8 mouse cellular contexts compared by ENCODE assay signal in genomic region chr1:45767533-45767932, GRCm38 (mm10). TPM values are rescaled to one million over a fixed set of nuclear protein-coding genes. Genes with fewer than 3 reads are reported as not detected.
DNase-seq lines count a peak whose midpoint lies in the region; ATAC-seq and TF ChIP-seq lines count a peak whose summit lies in the region.

No protein-coding gene starts in this region.

- no peak; the same call in 1 of the 2 replicates for ATAC-seq in forebrain, postnatal 0 days
- ATAC-seq in forebrain, embryonic 14.5 days: no peak
- ATAC-seq in stomach, embryonic 16.5 days (ENCODE audit: insufficient read depth, low FRiP score): no peak
- ATAC-seq in stomach, postnatal 0 days (ENCODE audit: low FRiP score, low TSS enrichment): no peak

- no peak overlapping the region for H3K9ac ChIP-seq in forebrain, postnatal 0 days
- no peak overlapping the region for H3K9ac ChIP-seq in forebrain, embryonic 14.5 days (ENCODE audit: low read length)
- 0 out of 2 replicates have a peak overlapping the region, but pooled peaks have one; percentile 8 for H3K9ac ChIP-seq in stomach, embryonic 16.5 days (ENCODE audit: low read length)
- H3K9ac ChIP-seq in stomach, postnatal 0 days (ENCODE audit: low read length): no peak overlapping the region

- intact Hi-C loops in heart, postnatal 25 days (cut with DNase I): loop anchor here (2.0 to 10.0 kb wide), 6 partner anchors 143 to 1540 kb away; partner anchors contain the start of genes Col3a1 and Gulp1

- no peak overlapping the region for H3K4me3 ChIP-seq in forebrain, postnatal 0 days (ENCODE audit: low read depth, low read length)
- H3K4me3 ChIP-seq in forebrain, embryonic 14.5 days (ENCODE audit: low read depth, low read length): no peak overlapping the region
- H3K4me3 ChIP-seq in stomach, embryonic 16.5 days (replicated peaks; ENCODE audit: low read length): no peak overlapping the region
- H3K4me3 ChIP-seq in stomach, postnatal 0 days (ENCODE audit: low read depth, low read length): no peak overlapping the region

- no peak overlapping the region for H3K27ac ChIP-seq in forebrain, postnatal 0 days (ENCODE audit: low read depth, low read length)
- H3K27ac ChIP-seq in forebrain, embryonic 14.5 days (ENCODE audit: low read depth, low read length): no peak overlapping the region
- no peak overlapping the region for H3K27ac ChIP-seq in stomach, embryonic 16.5 days (ENCODE audit: low read length)
- no peak overlapping the region for H3K27ac ChIP-seq in stomach, postnatal 0 days (replicated peaks)

- TF ChIP-seq CTCF in forebrain, postnatal 0 days (IDR thresholded peaks at IDR 0.05; ENCODE audit: low read depth): no peak
- TF ChIP-seq CTCF in stomach, postnatal 0 days (IDR thresholded peaks at IDR 0.05; ENCODE audit: low read depth): no peak

- no peaks in the 10 kb centered on the region for H3K36me3 ChIP-seq in forebrain, postnatal 0 days (ENCODE audit: insufficient read depth)
- no peaks in the 10 kb centered on the region for H3K36me3 ChIP-seq in forebrain, embryonic 14.5 days (ENCODE audit: control insufficient read depth, insufficient read depth, low read length)
- H3K36me3 ChIP-seq in stomach, embryonic 16.5 days (ENCODE audit: control insufficient read depth, insufficient read depth, low read length): no peaks in the 10 kb centered on the region
- no peaks in the 10 kb centered on the region for H3K36me3 ChIP-seq in stomach, postnatal 0 days (ENCODE audit: control insufficient read depth, insufficient read depth, low read length)

- H3K27me3 ChIP-seq in forebrain, postnatal 0 days (ENCODE audit: insufficient read depth, low read length): no peaks in the 10 kb centered on the region
- no peaks in the 10 kb centered on the region for H3K27me3 ChIP-seq in forebrain, embryonic 14.5 days (replicated peaks; ENCODE audit: control insufficient read depth, insufficient read depth, low read length)
- no peaks in the 10 kb centered on the region for H3K27me3 ChIP-seq in stomach, embryonic 16.5 days (ENCODE audit: control insufficient read depth, insufficient read depth, low read length)
- H3K27me3 ChIP-seq in stomach, postnatal 0 days (ENCODE audit: control insufficient read depth, insufficient read depth, low read length): no peaks in the 10 kb centered on the region

- WGBS in forebrain, postnatal 0 days: 53% methylated on average over 5 of the region's 5 CpGs
- 62% methylated on average over 5 of the region's 5 CpGs for WGBS in forebrain, embryonic 14.5 days
- 63% methylated on average over 5 of the region's 5 CpGs for WGBS in stomach, embryonic 16.5 days
- 66% methylated on average over 5 of the region's 5 CpGs for WGBS in stomach, postnatal 0 days

- TF ChIP-seq EP300 in stomach, postnatal 0 days (optimal IDR thresholded peaks at IDR 0.05): no peak

- H3K9me3 ChIP-seq in forebrain, postnatal 0 days (ENCODE audit: low read length): no peaks in the 10 kb centered on the region
- H3K9me3 ChIP-seq in forebrain, embryonic 14.5 days (replicated peaks; ENCODE audit: control insufficient read depth, low read length): no peaks in the 10 kb centered on the region
- no peaks in the 10 kb centered on the region for H3K9me3 ChIP-seq in stomach, embryonic 16.5 days (replicated peaks; ENCODE audit: control insufficient read depth, low read length)
- H3K9me3 ChIP-seq in stomach, postnatal 0 days (ENCODE audit: control insufficient read depth, low read length): no peaks in the 10 kb centered on the region

- no peaks in the 10 kb centered on the region for H3K4me1 ChIP-seq in forebrain, postnatal 0 days (ENCODE audit: insufficient read depth)
- H3K4me1 ChIP-seq in forebrain, embryonic 14.5 days (ENCODE audit: control insufficient read depth, insufficient read depth, low read length): no peaks in the 10 kb centered on the region
- H3K4me1 ChIP-seq in stomach, embryonic 16.5 days (ENCODE audit: control insufficient read depth, insufficient read depth, low read length): peaks cover 7% of the 10 kb centered on the region; the same call in 1 of the 2 replicates
- no peaks in the 10 kb centered on the region for H3K4me1 ChIP-seq in stomach, postnatal 0 days (replicated peaks; ENCODE audit: control insufficient read depth, insufficient read depth)

- DNase-seq in forebrain, postnatal 0 days: peak; percentile 15
- no peak for DNase-seq in forebrain, embryonic 14.5 days (ENCODE audit: low spot score)
- no peak for DNase-seq in stomach, postnatal 0 days (ENCODE audit: low spot score)
- DNase-seq in heart, postnatal 25 days (ENCODE audit: low spot score): peak; percentile 7
- peak; percentile 69 for DNase-seq in skeletal muscle tissue, adult 2 months (ENCODE audit: low read depth, low spot score)
- no peak for DNase-seq in testis, postnatal 14 days (ENCODE audit: low spot score)
- DNase-seq in spleen, adult 12 weeks (ENCODE audit: low spot score): no peak

- H3K4me2 ChIP-seq in forebrain, postnatal 0 days (ENCODE audit: low read depth): no peak overlapping the region
- no peak overlapping the region for H3K4me2 ChIP-seq in forebrain, embryonic 14.5 days (ENCODE audit: low read length)
- H3K4me2 ChIP-seq in stomach, embryonic 16.5 days (ENCODE audit: low read depth, low read length): no peak overlapping the region
- H3K4me2 ChIP-seq in stomach, postnatal 0 days (replicated peaks; ENCODE audit: low read depth): no peak overlapping the region

RNA-seq across cellular contexts. Expression of gene Wdr75, which starts 27.4 kb away (rescaled TPM):
- 40.9 and 145 TPM in 2 replicates for total RNA-seq in forebrain, postnatal 0 days (2014; rRNA removed)
- 34.8 and 38.1 TPM in 2 replicates for polyA plus RNA-seq in forebrain, postnatal 0 days (2015; fragmentation: Nextera tagmentation; extraction: Ambion mirVana)
- 61.4 and 66.9 TPM in 2 replicates for polyA plus RNA-seq in forebrain, embryonic 14.5 days (2014; fragmentation: Nextera tagmentation; extraction: Ambion mirVana)
- 52.0 and 58.6 TPM in 2 replicates for polyA plus RNA-seq in stomach, embryonic 16.5 days (2015; fragmentation: Nextera tagmentation; extraction: Ambion mirVana)
- 37.9 and 39.8 TPM in 2 replicates for polyA plus RNA-seq in stomach, postnatal 0 days (2015; fragmentation: Nextera tagmentation; extraction: Ambion mirVana)
- total RNA-seq in heart, postnatal 25 days (2021): 10 to 100 TPM; 17.1 to 18.9 TPM

Comparison
In these comparisons a context has a peak if more than half of its experiments do, and no peak if none do; other contexts are left out.
1. DNase-seq: peak in forebrain, postnatal 0 days (single experiment), heart, postnatal 25 days (single experiment) and skeletal muscle tissue, adult 2 months (single experiment); none in forebrain, embryonic 14.5 days (single experiment), stomach, postnatal 0 days (single experiment), testis, postnatal 14 days (single experiment) and spleen, adult 12 weeks (single experiment).